Mouse (Mus musculus): ENCODE measurements around the gene Sytl3.
"Not testable (repeated sequence)": the region's sequence is repeated elsewhere in the genome, so short reads cannot be mapped to it uniquely, and the experiment has no call there.

DNA sequence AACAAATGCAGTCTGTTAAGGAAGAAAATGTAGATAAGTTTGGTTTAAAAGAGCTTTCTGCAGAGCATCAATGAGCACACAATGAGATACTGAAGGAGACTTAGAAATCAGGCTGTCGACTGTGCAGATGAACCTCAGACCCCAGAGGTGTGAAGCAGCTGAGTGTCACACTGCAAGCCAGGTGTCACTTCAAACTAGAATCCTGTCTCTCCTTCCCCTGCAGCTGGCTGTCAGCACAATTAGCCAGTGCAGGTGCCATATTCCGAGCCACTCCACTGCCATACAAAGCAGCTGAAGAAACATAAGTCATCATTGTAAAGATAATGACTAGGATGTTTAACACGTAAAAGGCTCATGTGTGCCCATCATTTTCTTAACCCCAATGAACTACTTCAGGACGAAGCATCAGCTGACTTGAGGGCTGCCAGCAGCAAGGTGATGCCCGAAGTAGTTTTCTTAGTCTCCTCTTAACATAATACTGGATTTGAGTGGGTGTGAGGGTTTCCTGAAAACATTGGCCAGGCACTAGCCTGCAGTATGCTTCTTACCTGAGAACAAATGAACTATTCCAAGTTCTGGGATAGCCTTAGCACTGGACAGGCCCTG lies 5.4 kb upstream of the Sytl3 start:
- not testable (repeated sequence) for TF ChIP-seq POLR2A (IDR thresholded peaks at IDR 0.05; ENCODE audit: control insufficient read depth, low read depth, low read length); CTCF (IDR thresholded peaks at IDR 0.05; ENCODE audit: control insufficient read depth, insufficient read depth, insufficient replicate concordance, low read depth, low read length)
